Mouse (Mus musculus): ENCODE data around the gene Zdhhc16. TPM values are rescaled to one million over a fixed set of nuclear protein-coding genes. Genes with fewer than 3 reads are reported as not detected.
A peak's percentile ranks its signal among the peaks of the same experiment; 100 is the strongest.

Zdhhc16 gene
- total RNA-seq (2021): 10 to 100 TPM; 39.3 to 48.9 TPM
- long read RNA-seq, experiment 1, transcript Zdhhc16-201 (11 exons, 1,821 nt): major isoform, 8 of 59 reads
- long read RNA-seq, experiment 1, partial matches to known transcripts: 2 of 59 reads
- long read RNA-seq, experiment 1, other reads (novel, unspliced or antisense): 49 of 59 reads
- long read RNA-seq, experiment 2, transcript Zdhhc16-201 (11 exons, 1,821 nt): major isoform, 8 of 51 reads
- long read RNA-seq, experiment 2, partial matches to known transcripts: 3 of 51 reads
- long read RNA-seq, experiment 2, other reads (novel, unspliced or antisense): 39 of 51 reads

DNA sequence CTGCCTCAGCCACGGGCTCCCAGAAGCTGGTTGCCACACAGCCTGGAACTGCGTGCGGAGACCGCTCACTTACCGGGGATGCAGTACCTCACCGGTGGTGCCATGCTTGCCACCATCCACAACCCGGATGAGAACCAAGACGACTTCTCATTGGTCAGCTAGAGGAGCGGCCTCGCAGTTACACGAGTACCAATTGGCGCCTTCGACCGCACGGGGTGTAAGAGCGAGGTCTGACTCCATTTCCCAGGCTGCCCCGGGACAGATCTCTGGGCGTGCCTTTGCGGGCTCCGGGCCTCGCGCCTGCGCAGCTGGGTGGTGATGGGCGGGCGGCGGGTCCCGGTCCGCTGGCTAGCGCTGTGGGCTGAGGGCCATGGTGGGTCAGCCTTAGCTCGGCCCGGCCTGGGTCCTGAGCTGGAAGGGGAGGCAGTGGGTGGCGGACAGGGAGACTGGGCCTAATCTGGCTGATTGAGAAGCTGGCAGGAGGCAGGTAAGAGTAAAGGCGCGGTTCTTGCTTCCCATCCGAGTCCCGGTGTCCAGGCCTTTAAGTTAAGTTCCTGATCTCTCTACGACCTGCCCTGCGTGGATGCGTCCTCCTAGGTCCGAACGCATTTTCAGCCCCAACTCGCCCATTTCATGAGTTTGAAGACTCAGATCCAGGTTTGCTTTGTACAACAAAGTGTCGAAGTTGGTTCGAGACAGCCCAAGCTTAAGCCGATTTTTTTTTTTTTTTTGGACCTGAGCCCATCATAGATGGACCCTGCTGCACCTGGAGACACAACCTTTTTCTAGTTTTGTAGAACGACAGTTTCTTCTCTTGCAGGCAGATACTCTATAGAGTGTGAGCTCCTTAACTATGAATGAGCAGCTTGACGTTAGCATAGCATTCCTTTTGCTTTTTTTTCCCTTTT lies at the start of gene Zdhhc16, which contains the start of gene Exosc1:
TSS of gene Zdhhc16 (plus strand) at position 302 of the 908 bp plus-strand sequence.
TSS of gene Exosc1 (minus strand) at position 245 of the 908 bp plus-strand sequence.
- Histone ChIP-seq H3K4me3 (peak within 1 kb of the TSS; percentile 86), H3K27ac (peak within 1 kb of the TSS; percentile 71)
- TF ChIP-seq CTCF (IDR thresholded peaks at IDR 0.05): no peak
- intact Hi-C loops (cut with DNase I): no loop called here
- DNase-seq (ENCODE audit: extremely low spot score in 1 of 2, low spot score in 2 of 2): peak; percentile 98 to 99

DNA sequence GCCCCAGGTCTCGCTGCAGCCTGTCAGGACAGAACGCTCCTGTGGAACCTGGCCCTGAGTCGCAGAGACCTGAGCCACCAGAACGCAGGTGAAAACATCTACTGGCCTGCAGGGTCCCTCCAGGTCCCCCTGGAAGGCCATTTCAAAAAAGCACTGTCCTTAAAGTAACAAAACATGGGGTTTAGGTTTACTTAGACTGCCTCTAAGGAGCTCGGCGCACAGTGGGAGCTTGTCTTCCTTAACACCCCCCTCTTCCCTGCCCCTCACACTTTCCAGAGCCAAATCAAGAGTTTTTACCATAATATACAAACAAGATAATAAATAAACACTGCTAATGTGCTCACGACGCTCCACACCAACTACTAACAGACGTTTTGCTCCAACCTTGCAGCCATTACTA lies 49.4 kb upstream of the Zdhhc16 start:
- intact Hi-C loops (cut with DNase I): no loop called here
- H3K4me3 ChIP-seq: no peak overlapping the region
- no peak for DNase-seq (ENCODE audit: extremely low spot score in 1 of 2, low spot score in 2 of 2)
- no peak for TF ChIP-seq CTCF (IDR thresholded peaks at IDR 0.05)
- no peak overlapping the region for H3K27ac ChIP-seq

DNA sequence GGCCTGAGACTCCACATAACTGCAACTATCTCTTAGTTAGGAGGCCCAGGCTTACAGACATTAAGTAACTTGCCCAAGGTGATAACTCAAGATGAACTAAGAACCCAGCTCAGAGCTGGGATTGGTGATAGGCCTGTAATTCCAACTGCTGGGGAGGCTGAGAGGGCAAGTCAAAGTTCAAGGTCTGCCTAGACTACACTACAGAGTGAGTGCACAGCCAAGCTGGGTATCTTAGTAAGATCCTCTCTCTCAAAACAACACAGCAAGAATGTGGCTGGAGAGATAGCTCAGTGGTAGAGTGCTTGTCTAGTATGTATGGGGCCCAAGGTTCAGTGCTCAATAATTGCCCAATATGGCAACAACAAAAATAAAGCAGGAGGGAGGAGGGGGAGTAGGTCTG lies 45.1 kb upstream of the Zdhhc16 start:
- no peak for TF ChIP-seq CTCF (IDR thresholded peaks at IDR 0.05)
- Histone ChIP-seq H3K27ac (no peak overlapping the region), H3K4me3 (no peak overlapping the region)
- intact Hi-C loops (cut with DNase I): no loop called here
- no peak for DNase-seq (ENCODE audit: extremely low spot score in 1 of 2, low spot score in 2 of 2)

DNA sequence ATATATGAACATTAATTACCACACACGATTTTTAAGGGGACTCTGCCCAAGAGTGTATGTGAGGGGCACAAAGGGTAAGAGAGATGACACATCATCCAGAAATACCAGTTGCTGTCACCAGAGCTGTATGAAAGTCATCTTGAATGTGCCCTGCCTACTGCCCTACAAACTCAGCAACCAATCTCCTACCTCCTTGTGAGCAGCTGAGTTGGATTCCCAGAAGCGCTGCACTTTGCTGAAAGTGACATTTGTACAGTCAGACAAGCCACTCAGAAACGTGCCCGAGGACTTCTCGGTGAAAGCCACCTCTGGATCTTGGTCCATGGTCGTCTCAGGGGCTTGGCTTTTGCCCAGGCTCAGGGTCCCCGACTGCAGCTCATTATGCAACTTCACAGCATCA lies 38.3 kb upstream of the Zdhhc16 start:
- intact Hi-C loops (cut with DNase I): loop anchor here (5.0 kb wide), 1 partner anchor 132 kb away; no protein-coding TSS in a partner anchor
- peak overlapping the region; percentile 91 for H3K4me3 ChIP-seq
- H3K27ac ChIP-seq: no peak overlapping the region
- DNase-seq (ENCODE audit: extremely low spot score in 1 of 2, low spot score in 2 of 2): no peak
- no peak for TF ChIP-seq CTCF (IDR thresholded peaks at IDR 0.05)

DNA sequence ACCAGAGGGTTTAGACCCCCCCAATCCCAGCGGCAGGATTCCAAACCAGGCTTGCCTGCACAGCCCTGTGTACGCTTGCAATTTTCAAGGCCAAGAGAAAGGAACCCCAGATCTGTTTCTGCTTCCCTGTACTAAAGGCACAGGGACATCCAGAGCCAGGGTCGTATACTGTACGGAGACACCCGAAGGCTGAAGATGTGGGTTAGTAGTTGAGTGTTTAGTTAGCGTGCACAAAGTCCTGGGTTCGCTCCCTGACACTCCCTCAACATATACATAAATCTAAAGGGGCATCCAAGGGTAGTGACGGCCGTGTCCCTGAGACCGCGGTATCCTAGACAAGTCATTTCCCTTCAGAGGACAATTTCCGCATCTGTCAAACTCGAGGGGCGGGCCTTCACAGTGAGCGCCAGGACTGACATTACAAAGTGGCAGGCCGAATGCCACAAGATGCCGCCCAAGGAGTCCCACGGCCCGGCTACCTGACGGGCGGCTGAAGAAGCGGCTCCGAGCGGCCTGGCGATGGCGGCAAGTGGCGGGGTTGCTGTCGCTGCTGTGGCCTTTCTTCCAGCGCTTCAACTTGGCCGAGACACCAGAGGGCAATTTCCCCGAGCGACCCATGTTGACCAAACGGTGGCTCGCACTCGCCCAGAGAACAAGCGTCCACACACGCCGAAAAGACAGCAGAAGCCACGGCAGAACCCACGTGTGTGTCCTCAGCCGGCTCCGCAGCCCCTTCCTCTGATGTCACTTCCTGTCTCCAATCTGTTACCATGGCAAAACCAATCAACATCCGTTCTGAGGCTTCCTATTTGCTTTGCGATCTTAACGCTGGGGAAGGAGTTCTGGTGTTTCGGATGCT lies 37.6 kb upstream of the Zdhhc16 start, which contains the start of gene Rrp12:
TSS of gene Rrp12 (minus strand) at position 714 of the 859 bp plus-strand sequence.
- intact Hi-C loops (cut with DNase I): loop anchor here (5.0 kb wide), 1 partner anchor 132 kb away; no protein-coding TSS in a partner anchor
- no peak for TF ChIP-seq CTCF (IDR thresholded peaks at IDR 0.05)
- H3K4me3 ChIP-seq: peak within 1 kb of the TSS; percentile 91
- peak within 1 kb of the TSS; percentile 50 for H3K27ac ChIP-seq
- DNase-seq (ENCODE audit: extremely low spot score in 1 of 2, low spot score in 2 of 2): peak; percentile 78 to 80

DNA sequence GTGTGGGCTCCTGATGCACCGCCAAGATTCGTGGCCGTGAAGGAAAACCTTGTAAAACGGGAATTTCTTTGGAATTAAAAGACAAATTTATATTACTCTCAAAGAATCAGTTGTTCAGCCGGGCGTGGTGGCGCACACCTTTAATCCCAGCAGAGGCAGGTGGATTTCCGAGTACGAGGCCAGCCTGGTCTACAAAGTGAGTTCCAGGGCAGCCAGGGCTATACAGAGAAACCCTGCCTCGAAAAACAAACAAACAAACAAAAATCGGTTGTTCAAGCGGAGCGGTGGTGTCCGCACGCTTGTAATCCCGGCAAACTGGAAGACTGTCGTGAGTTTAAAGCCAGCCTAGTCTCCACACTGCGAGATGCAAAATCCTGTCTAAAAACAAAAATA lies 37.0 kb upstream of the Zdhhc16 start:
- Histone ChIP-seq H3K4me3 (peak overlapping the region; percentile 91), H3K27ac (peak overlapping the region; percentile 50)
- DNase-seq (ENCODE audit: extremely low spot score in 1 of 2, low spot score in 2 of 2): no peak
- intact Hi-C loops (cut with DNase I): loop anchor here (5.0 kb wide), 1 partner anchor 131 kb away; no protein-coding TSS in a partner anchor
- no peak for TF ChIP-seq CTCF (IDR thresholded peaks at IDR 0.05)

DNA sequence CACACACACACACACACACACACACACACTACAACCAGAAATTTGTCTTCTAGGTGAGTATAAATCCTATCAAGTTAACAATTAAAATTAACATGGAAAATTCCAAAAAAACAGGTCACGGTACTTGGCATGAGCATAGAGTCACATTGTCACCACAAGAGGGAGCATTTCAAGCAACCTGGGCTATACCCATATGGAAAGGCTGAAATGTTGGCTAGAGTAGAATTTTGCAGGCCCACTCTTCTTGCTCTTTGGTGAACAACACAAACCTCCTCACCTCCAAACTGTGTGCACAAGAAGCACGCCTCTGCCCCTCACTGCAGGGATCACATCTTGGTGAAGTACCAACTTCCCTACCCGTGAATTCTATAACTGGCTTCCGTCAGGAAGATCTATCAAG lies 34.4 kb upstream of the Zdhhc16 start:
- no peak for DNase-seq (ENCODE audit: extremely low spot score in 1 of 2, low spot score in 2 of 2)
- Histone ChIP-seq H3K4me3 (no peak overlapping the region), H3K27ac (no peak overlapping the region)
- intact Hi-C loops (cut with DNase I): loop anchor here (5.0 kb wide), 1 partner anchor 128 kb away; no protein-coding TSS in a partner anchor
- peak; percentile 67 for TF ChIP-seq CTCF (IDR thresholded peaks at IDR 0.05)

DNA sequence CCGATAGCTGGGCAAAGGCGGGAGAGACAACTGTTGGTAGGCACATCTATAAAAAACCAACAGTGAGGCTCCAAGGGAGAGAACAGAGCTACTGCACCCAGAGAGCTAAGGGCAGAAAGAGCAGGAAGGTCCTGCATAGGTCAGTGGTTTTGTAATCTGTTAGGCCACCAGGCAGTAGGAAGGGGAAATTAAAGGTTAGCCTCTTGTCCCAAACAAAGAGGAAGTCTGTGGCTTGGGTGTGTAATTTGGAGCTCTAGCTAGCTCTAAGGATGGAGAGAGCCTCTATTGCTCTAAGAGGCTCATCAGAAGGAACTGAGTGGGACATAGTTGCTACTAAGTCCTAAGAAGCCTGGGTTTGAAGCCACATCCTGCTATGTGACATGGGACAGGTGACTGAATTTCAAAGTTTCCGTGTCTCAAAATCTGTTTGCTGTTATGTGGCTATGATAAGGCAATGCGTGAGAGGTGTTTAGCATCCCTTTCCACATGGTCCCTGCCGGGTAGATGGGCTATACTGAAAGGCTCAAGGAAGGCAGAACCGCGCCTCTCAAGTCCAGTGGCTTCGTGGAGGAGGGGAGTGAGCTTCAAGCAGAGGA lies 32.7 kb upstream of the Zdhhc16 start:
- intact Hi-C loops (cut with DNase I): no loop called here
- no peak for TF ChIP-seq CTCF (IDR thresholded peaks at IDR 0.05)
- no peak overlapping the region for H3K4me3 ChIP-seq
- H3K27ac ChIP-seq: no peak overlapping the region
- DNase-seq (ENCODE audit: extremely low spot score in 1 of 2, low spot score in 2 of 2): no peak

DNA sequence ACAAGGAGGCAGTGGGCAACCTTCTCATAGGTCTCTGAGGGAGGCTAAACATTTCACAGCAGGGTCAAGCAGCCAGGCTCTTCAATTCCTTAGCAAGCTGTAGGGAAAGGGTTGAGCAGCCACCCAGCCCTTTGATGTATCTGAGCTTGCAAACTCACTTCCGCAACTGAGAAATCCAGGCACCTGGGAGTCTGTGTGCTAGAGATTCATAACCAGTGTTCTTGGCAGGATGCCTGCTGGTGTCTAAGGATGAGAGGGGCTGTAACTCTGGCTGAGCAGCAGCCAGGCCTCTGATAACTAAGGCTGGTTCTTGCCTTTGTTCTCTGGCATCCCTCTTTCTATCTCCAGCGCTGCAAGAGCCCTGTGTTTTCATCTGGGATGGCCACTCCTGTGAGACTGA lies 31.6 kb upstream of the Zdhhc16 start:
- DNase-seq (ENCODE audit: extremely low spot score in 1 of 2, low spot score in 2 of 2): no peak
- Histone ChIP-seq H3K4me3 (no peak overlapping the region), H3K27ac (no peak overlapping the region)
- TF ChIP-seq CTCF (IDR thresholded peaks at IDR 0.05): no peak
- intact Hi-C loops (cut with DNase I): no loop called here

DNA sequence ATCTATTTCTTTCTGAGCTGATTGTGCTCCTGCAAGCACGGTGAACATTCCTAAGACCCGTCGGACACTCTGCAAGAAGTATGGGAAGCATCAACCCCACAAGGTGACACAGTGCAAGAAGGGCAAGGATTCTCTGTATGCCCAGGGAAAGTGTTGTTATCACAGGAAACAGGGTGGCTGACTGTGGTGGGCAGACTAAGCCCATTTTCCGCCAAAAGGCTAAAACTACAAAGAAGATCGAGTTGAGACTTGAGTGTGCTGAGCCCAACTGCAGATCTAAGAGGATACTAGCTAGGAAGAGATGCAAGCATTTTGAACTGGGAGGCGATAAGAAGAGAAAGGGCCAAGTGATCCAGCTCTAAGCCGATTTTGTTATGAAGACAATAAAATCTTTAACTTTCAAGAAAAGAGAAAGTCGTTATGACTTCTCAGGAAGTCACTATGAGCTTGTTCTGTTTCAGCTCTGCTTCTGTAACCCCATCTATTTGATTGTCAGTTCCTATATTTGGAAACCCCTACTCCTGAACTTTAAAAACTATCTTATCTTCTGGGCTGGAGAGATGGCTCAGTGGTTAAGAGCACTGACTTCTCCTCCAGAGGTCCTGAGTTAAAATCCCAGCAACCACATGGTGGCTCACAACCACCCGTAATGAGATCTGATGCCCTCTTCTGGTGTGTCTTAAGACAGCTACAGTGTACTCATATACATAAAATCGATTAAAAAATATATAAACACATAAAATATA lies 30.3 kb upstream of the Zdhhc16 start:
- Histone ChIP-seq H3K4me3 (no peak overlapping the region), H3K27ac (no peak overlapping the region)
- no peak for DNase-seq (ENCODE audit: extremely low spot score in 1 of 2, low spot score in 2 of 2)
- intact Hi-C loops (cut with DNase I): no loop called here
- no peak for TF ChIP-seq CTCF (IDR thresholded peaks at IDR 0.05)

Measured in left cerebral cortex, adult 2 months (tissue).